Mouse (Mus musculus) embryonic fibroblast, embryonic 13.5 days (primary cell): ENCODE results near the gene Eif2b1.
"Not testable (repeated sequence)": the region's sequence is repeated elsewhere in the genome, so short reads cannot be mapped to it uniquely, and the experiment has no call there.

ENCODE experiments used
- CTCF ChIP-seq: IDR thresholded peaks from 2 replicates; pipeline ENCODE4 v1.5.1; 2011; ENCODE audit warnings: mild to moderate bottlenecking, control low read depth, low read length, moderate library complexity, borderline replicate concordance; ENCODE audit not compliant: insufficient read depth
- POLR2A ChIP-seq: IDR thresholded peaks from 2 replicates; pipeline ENCODE4 v1.6.1; 2011; ENCODE audit warnings: low read depth, mild to moderate bottlenecking, control low read depth, low read length, moderate library complexity

DNA sequence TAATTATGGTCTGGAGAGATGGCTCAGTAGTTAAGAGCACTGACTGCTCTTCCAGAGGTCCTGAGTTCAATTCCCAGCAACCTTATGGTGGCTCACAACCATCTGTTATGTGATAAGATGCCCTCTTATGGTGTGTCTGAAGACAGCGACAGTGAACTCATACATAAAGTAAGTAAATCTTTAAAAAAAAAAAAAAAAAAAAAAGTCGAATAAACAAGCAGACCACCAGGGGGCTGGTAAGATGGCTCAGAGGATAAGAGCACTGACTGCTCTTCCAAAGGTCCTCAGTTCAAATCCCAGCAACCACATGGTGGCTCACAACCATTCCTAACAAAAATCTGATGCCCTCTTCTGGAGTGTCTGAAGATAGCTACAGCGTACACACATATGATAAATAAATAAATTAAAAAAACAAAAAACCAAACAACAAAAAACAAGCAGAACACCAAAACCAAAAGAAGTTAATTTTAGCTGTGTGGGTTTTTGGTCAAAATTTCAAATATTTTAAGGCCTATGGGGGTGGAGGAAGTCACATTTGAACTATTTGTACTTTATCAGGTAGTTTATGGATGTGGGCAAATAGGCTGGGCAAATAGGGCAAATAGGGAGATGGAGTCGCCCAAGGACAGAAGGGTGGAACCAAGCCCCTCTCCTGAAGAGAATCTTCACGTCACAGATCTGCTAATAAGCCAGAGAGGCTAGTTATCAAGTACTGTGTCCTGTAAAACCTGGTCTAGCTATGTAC lies 27.4 kb downstream of the Eif2b1 start:
- TF ChIP-seq CTCF: not testable (repeated sequence)
- 0 out of 2 replicates have a peak, but pooled peaks have one; percentile 5 for TF ChIP-seq POLR2A
